Mouse (Mus musculus): ENCODE results near the gene Rasl10a.

GRCm38 (mm10) chr11:5064282-5065055 lies 6.5 kb downstream of the Rasl10a start:
- TF ChIP-seq POLR2A (IDR thresholded peaks at IDR 0.05; ENCODE audit: low read depth, low read length) (no peak), CTCF (IDR thresholded peaks at IDR 0.05; ENCODE audit: extremely low read depth, insufficient read length, insufficient replicate concordance, low read depth, low read length) (no peak)

Data from small intestine, adult 2 months (tissue).